Mouse (Mus musculus) CH12.LX (cell line): ENCODE measurements at regions not wholly inside any gene's neighbourhood (a gene's known extent, or its start where the extent isn't known, plus 50 kb on each side); places are given as distances from the start of the nearest gene placed in this dataset.

Experiments used
- DNase-seq: peaks from one replicate; pipeline ENCODE4 v3.0.0-alpha.2; 2013; ENCODE audit errors: extremely low read depth
- H3K27ac ChIP-seq: 2 replicates; pipeline ENCODE4 v1.5.1; 2012; ENCODE audit warnings: low read depth, mild to moderate bottlenecking, control low read depth, moderate library complexity; ENCODE audit not compliant: insufficient read depth
- H3K27me3 ChIP-seq: replicated peaks from 2 replicates; pipeline ENCODE3; 2012; ENCODE audit warnings: inconsistent platforms
- H3K36me3 ChIP-seq, 2 experiments: replicated peaks in 1 of 2; 2 replicates each; pipeline versions ENCODE3 to v1.6.1; 2012; ENCODE audit warnings: inconsistent platforms in 1 of 2, low read length in 1 of 2, mild to moderate bottlenecking in 1 of 2, mixed read lengths in 1 of 2, moderate library complexity in 1 of 2; ENCODE audit not compliant: control insufficient read depth in 1 of 2, insufficient read depth in 1 of 2
- H3K4me1 ChIP-seq, 2 experiments: 2 replicates each; pipeline ENCODE4 v1.6.1; 2012; ENCODE audit warnings: inconsistent platforms in 1 of 2, moderate library complexity in 1 of 2; ENCODE audit not compliant: insufficient read depth in 2 of 2, control insufficient read depth in 1 of 2
- H3K4me2 ChIP-seq: 2 replicates; pipeline ENCODE4 v1.6.1; 2012; ENCODE audit warnings: low read depth, mild to moderate bottlenecking, control low read depth; ENCODE audit not compliant: poor library complexity, insufficient read depth, severe bottlenecking
- H3K4me3 ChIP-seq, 3 experiments: fragments of 150-350 bp in 1 of 3; sonication (generic) in 1 of 3; replicated peaks in 1 of 3; 2 replicates each; pipeline versions ENCODE3 to v1.5.1; 2011 to 2012; ENCODE audit warnings: low read depth in 2 of 3, low read length in 2 of 3, mild to moderate bottlenecking in 2 of 3, moderate library complexity in 2 of 3, control low read depth in 1 of 3, improper control_type of control experiment in 1 of 3, inconsistent platforms in 1 of 3, mixed read lengths in 1 of 3; ENCODE audit not compliant: poor library complexity in 1 of 3
- H3K79me2 ChIP-seq: replicated peaks from 2 replicates; pipeline ENCODE4 v1.6.1; 2012; ENCODE audit warnings: mild to moderate bottlenecking, moderate library complexity; ENCODE audit not compliant: control insufficient read depth, poor library complexity, insufficient read depth, severe bottlenecking; ENCODE audit errors: extremely low read depth
- H3K9ac ChIP-seq: 2 replicates; pipeline ENCODE4 v1.6.1; 2012; ENCODE audit warnings: low read depth, mild to moderate bottlenecking, control low read depth, moderate library complexity; ENCODE audit not compliant: insufficient read depth
- H3K9me3 ChIP-seq: replicated peaks from 2 replicates; pipeline ENCODE3; 2012; ENCODE audit warnings: low read length, inconsistent platforms, mixed read lengths
- CHD1 ChIP-seq: IDR thresholded peaks from 2 replicates; pipeline ENCODE4 v1.6.1; 2012; ENCODE audit warnings: low read depth, low read length, improper control_type of control experiment, inconsistent platforms
- CHD2 ChIP-seq: IDR thresholded peaks from 2 replicates; pipeline ENCODE4 v1.6.1; 2011; ENCODE audit warnings: low read length, improper control_type of control experiment
- E2F4 ChIP-seq: IDR thresholded peaks from 2 replicates; pipeline ENCODE4 v1.6.1; 2011; ENCODE audit warnings: low read depth, low read length, improper control_type of control experiment; ENCODE audit not compliant: insufficient replicate concordance
- ELF1 ChIP-seq: IDR thresholded peaks from 2 replicates; pipeline ENCODE4 v1.6.1; 2014; ENCODE audit warnings: low read depth, mild to moderate bottlenecking, inconsistent platforms, low read length, improper control_type of control experiment
- EP300 ChIP-seq: IDR thresholded peaks from 2 replicates; pipeline ENCODE4 v1.6.1; 2011; ENCODE audit warnings: low read length, improper control_type of control experiment
- ETS1 ChIP-seq: conservative IDR thresholded peaks from 2 replicates; pipeline ENCODE4 v1.6.1; 2012; ENCODE audit warnings: low read depth, mild to moderate bottlenecking, inconsistent platforms, low read length, improper control_type of control experiment, moderate library complexity
- GABPA ChIP-seq: IDR thresholded peaks from 2 replicates; pipeline ENCODE4 v1.6.1; 2012; ENCODE audit warnings: low read depth, low read length, improper control_type of control experiment, inconsistent platforms; ENCODE audit not compliant: insufficient replicate concordance
- HCFC1 ChIP-seq: IDR thresholded peaks from 2 replicates; pipeline ENCODE4 v1.6.1; 2012; ENCODE audit warnings: low read depth, mild to moderate bottlenecking, inconsistent platforms, low read length, improper control_type of control experiment
- IRF4 ChIP-seq: IDR thresholded peaks from 2 replicates; pipeline ENCODE4 v1.6.1; 2014; ENCODE audit warnings: low read depth, mild to moderate bottlenecking, inconsistent platforms, low read length, improper control_type of control experiment
- JUN ChIP-seq: IDR thresholded peaks from 2 replicates; pipeline ENCODE4 v1.6.1; 2011; ENCODE audit warnings: low read depth, mild to moderate bottlenecking, low read length, improper control_type of control experiment, moderate library complexity; ENCODE audit not compliant: insufficient read depth
- KAT2A ChIP-seq: IDR thresholded peaks from 2 replicates; pipeline ENCODE4 v1.6.1; 2012; ENCODE audit warnings: low read length, improper control_type of control experiment, inconsistent platforms; ENCODE audit not compliant: insufficient replicate concordance
- MAFK ChIP-seq: IDR thresholded peaks from 2 replicates; pipeline ENCODE4 v1.6.1; 2011; ENCODE audit warnings: low read length, improper control_type of control experiment; ENCODE audit not compliant: insufficient replicate concordance
- MEF2A ChIP-seq: IDR thresholded peaks from 2 replicates; pipeline ENCODE4 v1.6.1; 2014; ENCODE audit warnings: low read depth, mild to moderate bottlenecking, inconsistent platforms, low read length, improper control_type of control experiment, borderline replicate concordance
- MYC ChIP-seq: IDR thresholded peaks from 2 replicates; pipeline ENCODE4 v1.6.1; 2011; ENCODE audit warnings: low read depth, mild to moderate bottlenecking, improper control_type of control experiment, low read length
- NELFE ChIP-seq: IDR thresholded peaks from 2 replicates; pipeline ENCODE4 v1.6.1; 2011; ENCODE audit warnings: low read depth, low read length, improper control_type of control experiment
- NRF1 ChIP-seq: IDR thresholded peaks from 2 replicates; pipeline ENCODE4 v1.6.1; 2014; ENCODE audit warnings: low read depth, mild to moderate bottlenecking, inconsistent platforms, low read length, improper control_type of control experiment, moderate library complexity
- POLR2AphosphoS2 ChIP-seq: IDR thresholded peaks from 2 replicates; pipeline ENCODE4 v1.6.1; 2011; ENCODE audit warnings: low read depth, low read length, improper control_type of control experiment
- RAD21 ChIP-seq: IDR thresholded peaks from 2 replicates; pipeline ENCODE4 v1.6.1; 2011; ENCODE audit warnings: low read depth, mild to moderate bottlenecking, low read length, improper control_type of control experiment, moderate library complexity
- SMC3 ChIP-seq: IDR thresholded peaks from 2 replicates; pipeline ENCODE4 v1.6.1; 2011; ENCODE audit warnings: low read depth, low read length, improper control_type of control experiment
- TBP ChIP-seq: conservative IDR thresholded peaks from 2 replicates; pipeline ENCODE4 v1.6.1; 2011; ENCODE audit warnings: low read depth, low read length, improper control_type of control experiment
- TCF12 ChIP-seq: IDR thresholded peaks from 2 replicates; pipeline ENCODE4 v1.6.1; 2014; ENCODE audit warnings: low read depth, mild to moderate bottlenecking, inconsistent platforms, low read length, improper control_type of control experiment
- UBTF ChIP-seq: IDR thresholded peaks from 2 replicates; pipeline ENCODE4 v1.6.1; 2012; ENCODE audit warnings: low read depth, mild to moderate bottlenecking, inconsistent platforms, low read length, improper control_type of control experiment, moderate library complexity
- USF1 ChIP-seq: IDR thresholded peaks from 2 replicates; pipeline ENCODE4 v1.6.1; 2014; ENCODE audit warnings: low read depth, mild to moderate bottlenecking, inconsistent platforms, low read length, improper control_type of control experiment
- ZC3H11A ChIP-seq: IDR thresholded peaks from 2 replicates; pipeline ENCODE4 v1.6.1; 2012; ENCODE audit warnings: low read depth, mild to moderate bottlenecking, inconsistent platforms, low read length, improper control_type of control experiment
- ZKSCAN1 ChIP-seq: IDR thresholded peaks from 2 replicates; pipeline ENCODE4 v1.6.1; 2012; ENCODE audit warnings: low read depth, inconsistent platforms, low read length, improper control_type of control experiment, borderline replicate concordance
- ZMIZ1 ChIP-seq: IDR thresholded peaks from 2 replicates; pipeline ENCODE4 v1.6.1; 2012; ENCODE audit warnings: low read depth, mild to moderate bottlenecking, inconsistent platforms, low read length, improper control_type of control experiment
- ZNF384 ChIP-seq: IDR thresholded peaks from 2 replicates; pipeline ENCODE4 v1.6.1; 2012; ENCODE audit warnings: low read depth, low read length, improper control_type of control experiment, inconsistent platforms
- dilution Hi-C: fragments of 300-500 bp; cut with MboI; formaldehyde crosslinking; loops from 2 replicates; pipeline ENCODE4 v1.14.3; 2020; ENCODE audit warnings: low sequenced_read_pairs; ENCODE audit not compliant: extremely low pct_unique_long_range_greater_than_20kb, extremely low pct_ligation_motif_present
- in situ Hi-C: fragments of 300-500 bp; cut with MboI; formaldehyde crosslinking; loops from 3 replicates; pipeline ENCODE4 v1.14.3; 2019; ENCODE audit warnings: low sequenced_read_pairs, low pct_ligation_motif_present, low pct_unique_long_range_greater_than_20kb, mixed read lengths

DNA sequence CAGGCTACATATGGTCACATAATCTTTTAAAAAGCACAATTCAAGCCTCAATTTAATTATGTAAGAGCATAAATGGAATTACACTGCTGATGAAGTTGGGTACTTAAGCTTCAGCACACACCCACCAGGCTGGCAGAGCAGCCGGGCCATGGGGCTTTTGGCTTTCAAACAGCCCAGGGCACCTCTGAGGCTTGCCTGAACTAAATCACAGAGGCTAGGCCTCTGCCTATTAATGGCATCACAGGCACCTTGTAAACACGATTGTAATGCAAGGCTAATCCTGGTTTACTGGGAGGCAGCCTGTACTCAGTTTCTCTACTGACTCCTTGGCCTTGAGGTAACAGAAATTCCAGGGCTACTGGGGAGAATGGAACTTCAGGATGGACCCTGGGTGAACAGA is 178.1 kb upstream of the Irx5 start:
- in situ Hi-C loops: no loop called here
- no peak overlapping the region for H3K4me3 ChIP-seq
- peaks cover 75% of the 10 kb centered on the region for H3K9me3 ChIP-seq
- no peaks in the 10 kb centered on the region for H3K79me2 ChIP-seq
- no peak overlapping the region for H3K9ac ChIP-seq
- no peaks in the 10 kb centered on the region for H3K36me3 ChIP-seq
- dilution Hi-C loops: no loop called here
- H3K4me1 ChIP-seq: no peaks in the 10 kb centered on the region
- no peaks in the 10 kb centered on the region for H3K27me3 ChIP-seq
- TF ChIP-seq ZNF384: no peak
- TF ChIP-seq TBP: no peak
- TF ChIP-seq UBTF: no peak
- TF ChIP-seq CHD2: no peak
- TF ChIP-seq KAT2A: no peak
- TF ChIP-seq TCF12: no peak
- no peak for TF ChIP-seq USF1
- no peak for TF ChIP-seq ZC3H11A
- no peak for TF ChIP-seq ETS1
- no peak for TF ChIP-seq HCFC1
- TF ChIP-seq RAD21: no peak
- TF ChIP-seq MYC: no peak
- no peak for TF ChIP-seq ZMIZ1
- no peak for TF ChIP-seq MAFK
- TF ChIP-seq NRF1: no peak
- no peak for DNase-seq
- H3K27ac ChIP-seq: no peak overlapping the region
- no peak overlapping the region for H3K4me2 ChIP-seq

DNA sequence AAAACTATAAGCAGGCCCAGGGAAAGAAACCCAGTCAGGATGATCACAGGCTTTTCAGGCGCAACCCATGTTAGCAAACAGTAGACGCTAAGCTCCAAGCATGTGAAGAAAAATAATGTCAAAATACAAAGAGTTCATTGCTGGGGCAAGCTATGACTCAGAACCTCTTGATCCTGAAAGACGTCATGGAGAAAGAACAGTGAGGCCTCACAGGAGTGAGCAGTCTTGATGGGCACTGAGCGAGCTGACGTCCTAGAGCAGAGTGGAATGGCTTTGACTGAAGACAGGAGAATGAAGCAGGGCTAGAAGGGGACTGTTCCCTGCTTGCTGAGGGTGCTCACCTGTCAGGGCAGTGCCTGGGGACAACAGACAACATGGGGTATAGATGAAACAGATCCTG is 181.3 kb upstream of the Irx5 start:
- no peaks in the 10 kb centered on the region for H3K36me3 ChIP-seq
- H3K4me3 ChIP-seq: no peak overlapping the region
- DNase-seq: no peak
- in situ Hi-C loops (no loop called here), dilution Hi-C loops (no loop called here)
- TF ChIP-seq SMC3 (no peak), IRF4 (no peak), ZKSCAN1 (no peak), RAD21 (no peak), ETS1 (no peak), ELF1 (no peak), CHD1 (no peak), MYC (no peak), E2F4 (no peak), GABPA (no peak), JUN (no peak), MEF2A (no peak), ZMIZ1 (no peak), POLR2AphosphoS2 (no peak), UBTF (no peak), USF1 (no peak), NELFE (no peak), EP300 (no peak)
- H3K79me2 ChIP-seq: no peaks in the 10 kb centered on the region
- H3K9ac ChIP-seq: no peak overlapping the region
- H3K4me1 ChIP-seq: no peaks in the 10 kb centered on the region
- no peak overlapping the region for H3K27ac ChIP-seq
- no peaks in the 10 kb centered on the region for H3K27me3 ChIP-seq
- no peak overlapping the region for H3K4me2 ChIP-seq
- H3K9me3 ChIP-seq: peaks cover 75% of the 10 kb centered on the region
